Mouse (Mus musculus) liver, embryonic 14.5 days (tissue): ENCODE measurements around the gene Trib3. TPM values are rescaled to one million over a fixed set of nuclear protein-coding genes. Genes with fewer than 3 reads are reported as not detected.

Experiments
- ATAC-seq: fragments of 200-750 bp; cut with Nextera tagmentation; 2 replicates; pipeline ENCODE4 v1.8.0; 2017; ENCODE audit warnings: moderate number of reproducible peaks, mild to moderate bottlenecking, moderate library complexity; ENCODE audit not compliant: insufficient read depth
- DNase-seq, 3 experiments: peaks; one replicate each; pipeline ENCODE4 v3.0.0-alpha.2; 2012 to 2013; ENCODE audit warnings: low read depth in 3 of 3, low spot score in 3 of 3
- H3K27ac ChIP-seq: fragments of 300-500 bp; sonication (generic); 2 replicates; pipeline ENCODE4 v1.5.1; 2014; ENCODE audit warnings: moderate library complexity, mild to moderate bottlenecking, control low read depth, inconsistent platforms
- H3K27me3 ChIP-seq: fragments of 300-500 bp; sonication (generic); 2 replicates; pipeline ENCODE4 v1.6.1; 2014; ENCODE audit warnings: mild to moderate bottlenecking, low read length, moderate library complexity; ENCODE audit not compliant: control insufficient read depth, insufficient read depth
- H3K36me3 ChIP-seq: fragments of 300-500 bp; sonication (generic); replicated peaks from 2 replicates; pipeline ENCODE4 v1.6.1; 2014; ENCODE audit warnings: low read depth; ENCODE audit not compliant: control insufficient read depth, insufficient read depth
- H3K4me1 ChIP-seq, 2 experiments: fragments of 200-500 bp in 1 of 2; fragments of 300-500 bp in 1 of 2; sonication (generic) in 1 of 2; replicated peaks; 2 replicates each; pipeline ENCODE4 v1.6.1; 2012 to 2014; ENCODE audit warnings: antibody characterized with exemption in 1 of 2, inconsistent platforms in 1 of 2, low read length in 1 of 2; ENCODE audit not compliant: control insufficient read depth in 2 of 2, insufficient read depth in 2 of 2
- H3K4me2 ChIP-seq: fragments of 300-500 bp; sonication (generic); 2 replicates; pipeline ENCODE4 v1.6.1; 2014; ENCODE audit warnings: low read depth, mild to moderate bottlenecking, control low read depth, moderate library complexity
- H3K4me3 ChIP-seq, 2 experiments: fragments of 200-500 bp in 1 of 2; fragments of 300-500 bp in 1 of 2; sonication (generic) in 1 of 2; 2 replicates each; pipeline ENCODE4 v1.5.1; 2012 to 2014; ENCODE audit warnings: low read depth in 2 of 2, low read length in 2 of 2, mild to moderate bottlenecking in 2 of 2, control low read depth in 1 of 2, inconsistent platforms in 1 of 2, moderate library complexity in 1 of 2; ENCODE audit not compliant: insufficient read depth in 1 of 2
- H3K9ac ChIP-seq: fragments of 300-500 bp; sonication (generic); replicated peaks from 2 replicates; pipeline ENCODE4 v1.6.1; 2014; ENCODE audit warnings: mild to moderate bottlenecking, control low read depth, moderate library complexity
- H3K9me3 ChIP-seq: fragments of 300-500 bp; sonication (generic); 2 replicates; pipeline ENCODE4 v1.6.1; 2016; ENCODE audit warnings: low read length, mixed read lengths; ENCODE audit not compliant: control insufficient read depth
- CTCF ChIP-seq: IDR thresholded peaks from 2 replicates; pipeline ENCODE4 v1.5.1; 2016; ENCODE audit warnings: antibody characterized with exemption, low read depth, control low read depth
- EP300 ChIP-seq: IDR thresholded peaks from 2 replicates; pipeline ENCODE4 v1.6.1; 2016; ENCODE audit warnings: antibody characterized with exemption, low read depth
- WGBS: fragments of 180-500 bp; shearing (Covaris S2); extraction: QIAGEN DNeasy Blood & Tissue Kit; methylation state at CpG from one replicate; pipeline ENCODE4 v1.1.7; 2014; ENCODE audit not compliant: insufficient replicate concordance; 5-methylcytosine and 5-hydroxymethylcytosine counted together
- polyA plus RNA-seq, 2 experiments: library from polyadenylated mRNA; depleted of rRNA in 1 of 2; stranded (reverse) in 1 of 2; unstranded in 1 of 2; fragments of >200 nt; fragmentation: Nextera tagmentation in 1 of 2; extraction: Ambion mirVana in 1 of 2; gene quantifications; 2 replicates each; pipeline versions ENCODE4 v1.2.1 to v1.2.3; 2012 to 2014

Trib3 gene
- polyA plus RNA-seq, 2 experiments = 0.70 to 0.77 TPM

DNA sequence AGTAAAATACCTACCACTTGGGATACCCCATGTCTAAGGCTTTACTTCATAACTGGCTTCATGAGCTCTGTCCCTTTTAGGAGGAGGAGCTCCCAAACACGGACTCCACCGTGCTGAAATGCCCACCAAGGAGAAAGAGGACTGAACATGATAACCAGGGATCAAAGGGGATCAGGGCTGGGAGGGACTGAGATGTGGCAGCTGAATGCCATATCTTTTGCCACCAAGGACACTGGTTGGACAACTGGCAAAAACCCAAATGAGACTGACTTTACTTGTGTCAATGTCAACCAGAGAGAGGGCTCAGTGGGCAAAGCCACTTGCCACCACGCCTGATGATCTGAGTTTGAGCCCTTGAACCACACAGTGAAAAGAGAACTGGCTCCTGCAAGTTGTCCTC lies 19.0 kb downstream of the Trib3 start:
- Histone ChIP-seq H3K9me3 (no peaks in the 10 kb centered on the region), H3K4me3 (no peak overlapping the region), H3K36me3 (peaks cover 31% of the 10 kb centered on the region), H3K27ac (no peak overlapping the region), H3K4me2 (no peak overlapping the region), H3K9ac (no peak overlapping the region), H3K27me3 (no peaks in the 10 kb centered on the region), H3K4me1 (no peaks in the 10 kb centered on the region)
- no peak for ATAC-seq
- TF ChIP-seq CTCF (no peak), EP300 (no peak)
- WGBS = 78% methylated on average over 3 of the region's 3 CpGs
- DNase-seq = no peak

DNA sequence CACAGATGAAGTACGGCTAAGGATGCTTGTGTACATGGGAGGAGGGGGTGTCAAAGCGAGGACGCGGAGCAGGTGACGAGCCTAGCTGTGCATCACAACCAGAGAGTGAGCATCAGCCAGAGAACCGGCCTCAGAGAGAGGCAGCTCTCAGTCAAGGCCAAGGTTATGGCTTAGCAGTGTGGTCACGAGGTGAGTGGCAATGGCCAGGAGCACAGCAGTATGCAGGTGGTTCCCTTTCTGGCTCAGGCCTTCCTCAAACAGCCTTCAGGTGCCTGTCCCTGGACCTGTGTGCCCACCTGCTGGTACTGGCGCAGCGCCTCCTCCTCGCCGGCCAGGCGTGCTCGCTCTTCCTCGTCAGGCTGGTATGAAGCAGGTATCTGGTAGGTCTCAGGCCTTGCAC lies 19.9 kb downstream of the Trib3 start:
- Histone ChIP-seq H3K9ac (no peak overlapping the region), H3K36me3 (peaks cover 33% of the 10 kb centered on the region), H3K27me3 (no peaks in the 10 kb centered on the region), H3K27ac (no peak overlapping the region), H3K4me1 (no peaks in the 10 kb centered on the region), H3K9me3 (no peaks in the 10 kb centered on the region), H3K4me3 (no peak overlapping the region), H3K4me2 (no peak overlapping the region)
- WGBS = 86% methylated on average over 14 of the region's 14 CpGs
- no peak for TF ChIP-seq CTCF
- no peak for TF ChIP-seq EP300
- ATAC-seq (no peak), DNase-seq (no peak)

DNA sequence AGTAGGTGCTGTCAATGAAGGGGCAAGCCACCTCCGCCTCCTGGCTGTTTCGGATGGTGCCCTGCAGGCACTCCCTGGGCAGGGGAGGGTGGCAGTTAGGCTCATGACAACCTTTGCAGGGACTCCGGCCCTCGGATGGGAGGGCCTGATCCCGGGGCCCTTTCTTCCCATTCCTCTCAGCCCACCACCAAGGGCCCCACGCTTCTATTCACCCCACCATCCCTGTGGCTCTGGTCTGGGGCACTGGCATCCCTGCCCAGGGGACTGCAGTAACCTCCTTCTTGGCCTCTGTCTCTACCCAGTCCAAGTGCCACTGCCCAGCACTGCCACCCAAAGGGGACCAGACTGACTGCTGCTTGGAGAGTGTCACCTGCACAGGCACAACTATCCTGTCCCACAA lies 21.6 kb downstream of the Trib3 start:
- Histone ChIP-seq H3K9me3 (no peaks in the 10 kb centered on the region), H3K4me1 (no peaks in the 10 kb centered on the region), H3K36me3 (peaks cover 39% of the 10 kb centered on the region), H3K27ac (no peak overlapping the region), H3K4me3 (no peak overlapping the region), H3K9ac (no peak overlapping the region), H3K4me2 (no peak overlapping the region), H3K27me3 (no peaks in the 10 kb centered on the region)
- 79% methylated on average over 6 of the region's 6 CpGs for WGBS
- no peak for TF ChIP-seq EP300
- no peak for TF ChIP-seq CTCF
- ATAC-seq = no peak
- no peak for DNase-seq

DNA sequence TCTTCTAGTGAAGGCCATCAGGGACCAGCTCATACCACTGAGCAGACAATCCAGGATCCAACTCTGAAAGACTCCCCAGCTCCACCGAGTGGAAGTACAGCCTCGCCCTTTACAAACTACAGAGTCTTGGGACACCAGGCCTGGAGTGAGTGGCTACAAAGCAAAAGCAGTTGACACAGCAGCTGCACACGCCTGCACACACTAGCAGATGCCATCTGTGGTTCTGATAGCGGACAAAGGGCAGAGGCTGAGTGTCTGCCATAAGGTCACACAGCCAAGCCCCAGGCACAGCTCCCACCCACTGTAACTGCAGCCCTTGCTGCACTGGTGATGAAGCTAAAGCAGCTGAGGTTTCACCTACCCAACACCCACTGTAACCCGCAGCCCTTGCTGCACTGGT lies 22.3 kb downstream of the Trib3 start:
- H3K27me3 ChIP-seq = no peaks in the 10 kb centered on the region
- TF ChIP-seq EP300 (no peak), CTCF (no peak)
- H3K4me3 ChIP-seq = no peak overlapping the region
- H3K27ac ChIP-seq = no peak overlapping the region
- H3K9ac ChIP-seq = no peak overlapping the region
- WGBS = 65% methylated on average over 5 of the region's 5 CpGs
- H3K36me3 ChIP-seq = peaks cover 39% of the 10 kb centered on the region
- H3K4me1 ChIP-seq = no peaks in the 10 kb centered on the region
- DNase-seq (no peak), ATAC-seq (no peak)
- H3K9me3 ChIP-seq = no peaks in the 10 kb centered on the region
- H3K4me2 ChIP-seq = no peak overlapping the region

DNA sequence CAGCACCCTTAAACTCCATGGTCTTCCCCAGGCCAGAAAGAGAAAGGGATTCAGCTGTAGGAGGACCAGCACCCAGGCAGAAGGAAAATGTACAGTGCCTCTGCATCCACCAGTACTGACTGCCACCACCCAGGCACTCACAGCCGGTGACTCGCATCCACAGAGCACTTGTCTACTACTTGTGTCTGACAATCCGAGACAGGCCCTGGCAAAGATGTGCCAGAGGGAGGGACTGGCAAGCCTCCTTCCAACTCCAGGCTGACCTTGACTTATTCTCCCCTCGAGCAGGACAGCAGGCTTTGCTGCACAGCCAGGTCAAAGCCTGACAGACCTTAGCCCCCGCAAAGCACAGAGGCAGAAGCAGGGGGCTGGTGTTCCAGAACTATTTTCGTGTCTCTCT lies 26.8 kb downstream of the Trib3 start:
- no peak overlapping the region for H3K4me2 ChIP-seq
- ATAC-seq = no peak
- H3K9ac ChIP-seq = no peak overlapping the region
- H3K36me3 ChIP-seq = peaks cover 22% of the 10 kb centered on the region
- WGBS = 78% methylated on average over 6 of the region's 6 CpGs
- H3K4me3 ChIP-seq = no peak overlapping the region
- H3K4me1 ChIP-seq = no peaks in the 10 kb centered on the region
- TF ChIP-seq EP300 = no peak
- no peak for TF ChIP-seq CTCF
- DNase-seq = no peak
- H3K27me3 ChIP-seq = no peaks in the 10 kb centered on the region
- H3K27ac ChIP-seq = no peak overlapping the region
- no peaks in the 10 kb centered on the region for H3K9me3 ChIP-seq
